Mouse (Mus musculus) myocyte (in vitro differentiated cells): ENCODE measurements around the gene Tpst2.

Experiments used
- E2F4 ChIP-seq: IDR thresholded peaks from one replicate; pipeline ENCODE4 v1.6.1; 2011; ENCODE audit warnings: mild to moderate bottlenecking, control low read depth, moderate library complexity; ENCODE audit not compliant: insufficient read depth
- MAX ChIP-seq: IDR thresholded peaks from one replicate; pipeline ENCODE4 v1.6.1; 2011; ENCODE audit warnings: low read depth, mild to moderate bottlenecking, control low read depth
- MYOD1 ChIP-seq, 3 experiments: IDR thresholded peaks; one replicate each; pipeline ENCODE4 v1.6.1; 2011; ENCODE audit warnings: control low read depth in 2 of 3, low read depth in 2 of 3, mild to moderate bottlenecking in 2 of 3, moderate library complexity in 1 of 3; ENCODE audit not compliant: insufficient read length in 2 of 3, control insufficient read depth in 1 of 3
- POLR2A ChIP-seq: IDR thresholded peaks from one replicate; pipeline ENCODE4 v1.6.1; 2011; ENCODE audit warnings: low read depth, mild to moderate bottlenecking, control low read depth, moderate library complexity; ENCODE audit not compliant: insufficient read length
- POLR2AphosphoS2 ChIP-seq: IDR thresholded peaks from one replicate; pipeline ENCODE4 v1.6.1; 2011; ENCODE audit warnings: low read depth, control low read depth; ENCODE audit not compliant: insufficient read length
- REST ChIP-seq: IDR thresholded peaks from one replicate; pipeline ENCODE4 v1.6.1; 2011; ENCODE audit warnings: mild to moderate bottlenecking, control low read depth, moderate library complexity; ENCODE audit not compliant: insufficient read depth, insufficient read length
- SRF ChIP-seq: IDR thresholded peaks from one replicate; pipeline ENCODE4 v1.6.1; 2011; ENCODE audit warnings: low read depth; ENCODE audit not compliant: control insufficient read depth, insufficient read length
- TCF3 ChIP-seq: IDR thresholded peaks from one replicate; pipeline ENCODE4 v1.6.1; 2011; ENCODE audit warnings: low read depth, control low read depth; ENCODE audit not compliant: insufficient read length
- USF1 ChIP-seq: IDR thresholded peaks from one replicate; pipeline ENCODE4 v1.6.1; 2011; ENCODE audit warnings: low read depth, mild to moderate bottlenecking, control low read depth, moderate library complexity

- TF ChIP-seq E2F4: no peak
- TF ChIP-seq POLR2AphosphoS2: no peak
- no peak for TF ChIP-seq POLR2A
- no peak for TF ChIP-seq MAX
- no peak for TF ChIP-seq MYOD1 (IDR thresholded peaks at IDR 0.05; ENCODE audit: control insufficient read depth in 1 of 3, insufficient read length in 2 of 3, low read depth in 2 of 3)
- TF ChIP-seq SRF: no peak
- no peak for TF ChIP-seq REST
- no peak for TF ChIP-seq USF1
- TF ChIP-seq TCF3: no peak
These were observed 48.6 kb upstream of the Tpst2 start for GRCm38 (mm10) chr5:112227898-112228239.
